Mouse (Mus musculus): ENCODE measurements around the gene Slc6a6.
A peak's percentile ranks its signal among the peaks of the same experiment; 100 is the strongest.

Gene Slc6a6

GRCm38 (mm10) chr6:91683602-91684473 is at the start of gene Slc6a6:
Gene Slc6a6, plus strand, starts transcription at chr6:91684053.
- peak; percentile 96 for DNase-seq

GRCm38 (mm10) chr6:91634417-91634816 is 49.4 kb upstream of the Slc6a6 start:
- DNase-seq = no peak

GRCm38 (mm10) chr6:91634876-91635275 is 49.0 kb upstream of the Slc6a6 start:
- no peak for DNase-seq

- DNase-seq = no peak
Measured at GRCm38 (mm10) chr6:91638204-91638995, 45.5 kb upstream of the Slc6a6 start.

GRCm38 (mm10) chr6:91643011-91643410 is 40.8 kb upstream of the Slc6a6 start:
- no peak for DNase-seq

- no peak for DNase-seq
Measured at GRCm38 (mm10) chr6:91643416-91643921, 40.4 kb upstream of the Slc6a6 start.

GRCm38 (mm10) chr6:91646019-91646418 is 37.8 kb upstream of the Slc6a6 start:
- peak; percentile 23 to 32 for DNase-seq

- DNase-seq = no peak
Measured at GRCm38 (mm10) chr6:91646822-91647221, 37.0 kb upstream of the Slc6a6 start.

GRCm38 (mm10) chr6:91647385-91647791 is 36.5 kb upstream of the Slc6a6 start:
- DNase-seq = peak; percentile 86

GRCm38 (mm10) chr6:91650255-91650654 is 33.6 kb upstream of the Slc6a6 start:
- DNase-seq = no peak

GRCm38 (mm10) chr6:91652296-91652695 is 31.6 kb upstream of the Slc6a6 start:
- no peak for DNase-seq

- no peak for DNase-seq
Measured at GRCm38 (mm10) chr6:91655244-91655643, 28.6 kb upstream of the Slc6a6 start.

- no peak for DNase-seq
Measured at GRCm38 (mm10) chr6:91655874-91656433, 27.9 kb upstream of the Slc6a6 start.

GRCm38 (mm10) chr6:91658288-91658687 is 25.6 kb upstream of the Slc6a6 start:
- DNase-seq = no peak

GRCm38 (mm10) chr6:91659841-91660509 is 23.9 kb upstream of the Slc6a6 start:
- DNase-seq = no peak

GRCm38 (mm10) chr6:91662301-91662700 is 21.6 kb upstream of the Slc6a6 start:
- DNase-seq = no peak

- DNase-seq = no peak
Measured at GRCm38 (mm10) chr6:91663616-91664015, 20.2 kb upstream of the Slc6a6 start.

- no peak for DNase-seq
Measured at GRCm38 (mm10) chr6:91665267-91665666, 18.6 kb upstream of the Slc6a6 start.

- no peak for DNase-seq
Measured at GRCm38 (mm10) chr6:91665990-91666700, 17.7 kb upstream of the Slc6a6 start.

- no peak for DNase-seq
Measured at GRCm38 (mm10) chr6:91667141-91667540, 16.7 kb upstream of the Slc6a6 start.

GRCm38 (mm10) chr6:91668276-91668675 is 15.6 kb upstream of the Slc6a6 start:
- no peak for DNase-seq

- DNase-seq = no peak
Measured at GRCm38 (mm10) chr6:91669270-91669669, 14.6 kb upstream of the Slc6a6 start.

Data from cerebellum, postnatal 14 days (tissue).